Mouse (Mus musculus): ENCODE measurements around the gene Clnk.

DNA sequence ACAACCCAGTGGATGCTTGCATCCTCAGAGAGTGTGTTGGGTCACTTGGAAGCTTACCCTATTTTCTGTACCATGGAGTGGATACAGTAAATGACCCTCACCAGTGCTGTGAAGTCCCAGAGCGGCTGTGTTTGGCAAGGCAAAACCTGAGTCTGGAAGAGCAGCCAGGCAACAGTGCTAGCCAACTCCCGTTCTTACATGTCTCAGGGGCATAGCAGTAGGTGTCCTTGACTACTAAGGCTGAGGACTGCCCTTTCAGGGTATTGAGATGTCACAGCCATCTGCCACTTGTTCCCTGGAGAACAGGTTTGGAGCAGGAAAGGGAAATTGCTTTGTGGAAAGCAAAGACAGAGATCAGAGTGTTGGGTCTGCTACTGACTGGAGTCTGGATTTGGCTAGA, 85.5 kb downstream of the Clnk start:
- no peak for TF ChIP-seq MAFK (IDR thresholded peaks at IDR 0.05; ENCODE audit: insufficient read depth, low read depth, low read length)
- no peak for TF ChIP-seq HCFC1 (IDR thresholded peaks at IDR 0.05; ENCODE audit: borderline replicate concordance, insufficient read depth, low read length)

Measured in ES-E14 (cell line).